Mouse (Mus musculus): ENCODE measurements around the gene Btk.
"Not testable (repeated sequence)": the region's sequence is repeated elsewhere in the genome, so short reads cannot be mapped to it uniquely, and the experiment has no call there.

Gene Btk

GRCm38 (mm10) chrX:134580528-134581305 is 2.7 kb downstream of the Btk start:
- DNase-seq (ENCODE audit: low spot score in 2 of 2) = no peak

- no peak for DNase-seq (ENCODE audit: low spot score in 2 of 2)
These were observed 5.5 kb downstream of the Btk start for GRCm38 (mm10) chrX:134577896-134578295.

GRCm38 (mm10) chrX:134566536-134567222 is 16.7 kb downstream of the Btk start:
- DNase-seq (ENCODE audit: low spot score in 2 of 2) = no peak

- no peak for DNase-seq (ENCODE audit: low spot score in 2 of 2)
These were observed 19.0 kb downstream of the Btk start for GRCm38 (mm10) chrX:134564326-134564725.

- DNase-seq (ENCODE audit: low spot score in 2 of 2) = no peak
These were observed 28.9 kb downstream of the Btk start for GRCm38 (mm10) chrX:134554425-134554824.

- no peak for DNase-seq (ENCODE audit: low spot score in 2 of 2)
These were observed 30.0 kb downstream of the Btk start for GRCm38 (mm10) chrX:134553326-134553725.

- DNase-seq (ENCODE audit: low spot score in 2 of 2) = no peak
These were observed 32.5 kb downstream of the Btk start for GRCm38 (mm10) chrX:134550903-134551302.

GRCm38 (mm10) chrX:134547330-134547729 is 36.0 kb downstream of the Btk start:
- DNase-seq (ENCODE audit: low spot score in 2 of 2) = no peak

- no peak for DNase-seq (ENCODE audit: low spot score in 2 of 2)
These were observed 41.4 kb downstream of the Btk start for GRCm38 (mm10) chrX:134541955-134542308.

GRCm38 (mm10) chrX:134541145-134541954 is 42.0 kb downstream of the Btk start, which contains the start of gene Timm8a1:
Gene Timm8a1, minus strand, starts transcription at chrX:134541865.
- DNase-seq (ENCODE audit: low spot score in 2 of 2) = peak; percentile 9 to 40

- no peak for DNase-seq (ENCODE audit: low spot score in 2 of 2)
These were observed 42.8 kb downstream of the Btk start for GRCm38 (mm10) chrX:134540414-134541135.

- DNase-seq (ENCODE audit: low spot score in 2 of 2) = not testable (repeated sequence)
These were observed 43.6 kb downstream of the Btk start for GRCm38 (mm10) chrX:134539795-134540194.

- DNase-seq (ENCODE audit: low spot score in 2 of 2) = no peak
These were observed 50.0 kb downstream of the Btk start for GRCm38 (mm10) chrX:134533346-134533745.

GRCm38 (mm10) chrX:134525260-134525659 is 58.1 kb downstream of the Btk start:
- no peak for DNase-seq (ENCODE audit: low spot score in 2 of 2)

- no peak for DNase-seq (ENCODE audit: low spot score in 2 of 2)
These were observed 59.6 kb downstream of the Btk start for GRCm38 (mm10) chrX:134523772-134524171.

- no peak for DNase-seq (ENCODE audit: low spot score in 2 of 2)
These were observed 73.9 kb downstream of the Btk start for GRCm38 (mm10) chrX:134509473-134509872.

GRCm38 (mm10) chrX:134507977-134508376 is 75.4 kb downstream of the Btk start:
- DNase-seq (ENCODE audit: low spot score in 2 of 2) = no peak

GRCm38 (mm10) chrX:134500651-134501050 is 82.7 kb downstream of the Btk start:
- DNase-seq (ENCODE audit: low spot score in 2 of 2) = no peak
